Mouse (Mus musculus) ES-E14 (cell line): ENCODE results near the gene Med7.
A peak's percentile ranks its signal among the peaks of the same experiment; 100 is the strongest.

Source experiments
- CHD2 ChIP-seq: IDR thresholded peaks from 2 replicates; pipeline ENCODE4 v1.6.1; 2014; ENCODE audit warnings: mild to moderate bottlenecking, low read depth, low read length, inconsistent platforms
- HCFC1 ChIP-seq: IDR thresholded peaks from 2 replicates; pipeline ENCODE4 v1.6.1; 2012; ENCODE audit warnings: low read length, inconsistent platforms, borderline replicate concordance; ENCODE audit not compliant: insufficient read depth
- MAFK ChIP-seq: IDR thresholded peaks from 2 replicates; pipeline ENCODE4 v1.6.1; 2014; ENCODE audit warnings: mild to moderate bottlenecking, low read depth, low read length, inconsistent platforms; ENCODE audit not compliant: insufficient read depth
- ZC3H11A ChIP-seq: IDR thresholded peaks from 2 replicates; pipeline ENCODE4 v1.6.1; 2012; ENCODE audit warnings: low read depth, mild to moderate bottlenecking, inconsistent platforms, low read length, borderline replicate concordance
- ZNF384 ChIP-seq: IDR thresholded peaks from 2 replicates; pipeline ENCODE4 v1.6.1; 2012; ENCODE audit warnings: low read depth, low read length, inconsistent platforms

DNA sequence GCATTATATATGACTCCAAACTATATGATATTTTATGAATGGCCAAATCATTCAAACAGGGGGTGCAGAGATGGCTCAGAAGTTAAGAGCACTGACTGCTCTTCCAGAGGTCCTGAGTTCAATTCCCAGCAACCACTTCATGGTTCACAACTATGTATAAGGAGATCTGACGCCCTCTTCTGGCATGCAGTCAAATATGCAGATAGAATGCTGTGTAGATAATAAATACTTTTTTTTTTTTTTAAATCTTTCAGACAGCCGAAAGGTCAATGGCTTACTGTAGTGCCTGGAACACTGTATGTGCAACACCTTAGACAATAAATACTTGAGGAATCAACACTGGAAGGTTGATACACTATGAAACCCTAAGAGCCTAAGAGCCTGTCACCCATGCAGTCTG lies 6.6 kb upstream of the Med7 start:
- TF ChIP-seq CHD2 (no peak), ZC3H11A (no peak), MAFK (no peak), ZNF384 (0 out of 2 replicates have a peak, but pooled peaks have one; percentile 26), HCFC1 (no peak)
